Mouse (Mus musculus): Measurements from ENCODE around the gene Gm6525.

- TF ChIP-seq CTCF (IDR thresholded peaks at IDR 0.05; ENCODE audit: low read depth, low read length) (no peak), POLR2A (IDR thresholded peaks at IDR 0.05; ENCODE audit: borderline replicate concordance, low read depth, low read length) (no peak)
Observed at GRCm38 (mm10) chr3:84219720-84220273, 45.9 kb downstream of the Gm6525 start.
